Mouse (Mus musculus) forebrain, postnatal 0 days (tissue): ENCODE measurements around the gene Srsf7. TPM values are rescaled to one million over a fixed set of nuclear protein-coding genes. Genes with fewer than 3 reads are reported as not detected.

Experiments used
- ATAC-seq: fragments of 200-750 bp; cut with Nextera tagmentation; 2 replicates; pipeline ENCODE4 v1.8.0; 2017; ENCODE audit warnings: mild to moderate bottlenecking, moderate library complexity
- DNase-seq: peaks from one replicate; pipeline ENCODE4 v3.0.0-alpha.2; 2015
- H3K27ac ChIP-seq: fragments of 300-500 bp; sonication (generic); 2 replicates; pipeline ENCODE4 v1.5.1; 2014; ENCODE audit warnings: low read depth, mild to moderate bottlenecking, antibody characterized with exemption, low read length, moderate library complexity, mixed read lengths
- H3K27me3 ChIP-seq: fragments of 300-500 bp; sonication (generic); 2 replicates; pipeline ENCODE4 v1.6.1; 2014; ENCODE audit warnings: mild to moderate bottlenecking, low read length, mixed read lengths; ENCODE audit not compliant: insufficient read depth
- H3K36me3 ChIP-seq: fragments of 300-500 bp; sonication (generic); 2 replicates; pipeline ENCODE4 v1.6.1; 2014; ENCODE audit warnings: mild to moderate bottlenecking, moderate library complexity; ENCODE audit not compliant: insufficient read depth
- H3K4me1 ChIP-seq: fragments of 300-500 bp; sonication (generic); 2 replicates; pipeline ENCODE4 v1.6.1; 2014; ENCODE audit warnings: antibody characterized with exemption; ENCODE audit not compliant: insufficient read depth
- H3K4me2 ChIP-seq: fragments of 300-500 bp; sonication (generic); 2 replicates; pipeline ENCODE4 v1.6.1; 2014; ENCODE audit warnings: low read depth, mild to moderate bottlenecking, moderate library complexity
- H3K4me3 ChIP-seq: fragments of 300-500 bp; sonication (generic); 2 replicates; pipeline ENCODE4 v1.5.1; 2014; ENCODE audit warnings: low read depth, low read length, mixed read lengths
- H3K9ac ChIP-seq: fragments of 300-500 bp; sonication (generic); 2 replicates; pipeline ENCODE4 v1.6.1; 2014; ENCODE audit warnings: mild to moderate bottlenecking
- H3K9me3 ChIP-seq: fragments of 300-500 bp; sonication (generic); 2 replicates; pipeline ENCODE4 v1.6.1; 2016; ENCODE audit warnings: low read length
- CTCF ChIP-seq: sonication (generic); IDR thresholded peaks from 2 replicates; pipeline ENCODE4 v1.5.1; 2016; ENCODE audit warnings: antibody characterized with exemption, control low read depth, low read depth
- WGBS: fragments of 180-500 bp; shearing (Covaris S2); extraction: QIAGEN DNeasy Blood & Tissue Kit; methylation state at CpG from one replicate; pipeline ENCODE4 v1.1.7; 2014; 5-methylcytosine and 5-hydroxymethylcytosine counted together
- polyA plus RNA-seq: library from polyadenylated mRNA; unstranded; fragments of >200 nt; fragmentation: Nextera tagmentation; extraction: Ambion mirVana; gene quantifications from 2 replicates; pipeline ENCODE4 v1.2.1, GENCODE M21; 2015
- total RNA-seq: library from RNA; depleted of rRNA; stranded (reverse); fragments of >200 nt; gene quantifications from 2 replicates; pipeline ENCODE4 v1.2.3, GENCODE M21; 2014

Srsf7 gene
- total and polyA plus RNA-seq, 2 experiments from 2014 or later: 228 to 251 TPM

GRCm38 (mm10) chr17:80169792-80170191 is 37.3 kb downstream of the Srsf7 start:
- H3K4me2 ChIP-seq: no peak overlapping the region
- WGBS: 92% methylated on average over 6 of the region's 6 CpGs
- no peak for TF ChIP-seq CTCF
- peaks cover 30% of the 10 kb centered on the region for H3K4me1 ChIP-seq
- no peak for ATAC-seq
- DNase-seq: no peak
- H3K9me3 ChIP-seq: no peaks in the 10 kb centered on the region
- no peak overlapping the region for H3K27ac ChIP-seq
- H3K27me3 ChIP-seq: no peaks in the 10 kb centered on the region
- no peaks in the 10 kb centered on the region for H3K36me3 ChIP-seq
- H3K9ac ChIP-seq: no peak overlapping the region
- H3K4me3 ChIP-seq: no peak overlapping the region

GRCm38 (mm10) chr17:80168425-80169182 is 38.5 kb downstream of the Srsf7 start:
- WGBS: 9% methylated on average over 16 of the region's 16 CpGs
- peak; percentile 89 for DNase-seq
- H3K4me2 ChIP-seq: peak overlapping the region; percentile 53
- ATAC-seq: peak; percentile 91
- no peaks in the 10 kb centered on the region for H3K27me3 ChIP-seq
- TF ChIP-seq CTCF: no peak; the same call in 1 of the 2 replicates
- no peaks in the 10 kb centered on the region for H3K9me3 ChIP-seq
- peak overlapping the region; percentile 89 for H3K27ac ChIP-seq
- H3K9ac ChIP-seq: peak overlapping the region; percentile 29; the same call in 1 of the 2 replicates
- H3K36me3 ChIP-seq: no peaks in the 10 kb centered on the region
- H3K4me1 ChIP-seq: peaks cover 30% of the 10 kb centered on the region
- H3K4me3 ChIP-seq: peak overlapping the region; percentile 19; the same call in 1 of the 2 replicates

GRCm38 (mm10) chr17:80167851-80168251 is 39.3 kb downstream of the Srsf7 start:
- ATAC-seq (peak; percentile 55), DNase-seq (no peak)
- Histone ChIP-seq H3K27me3 (no peaks in the 10 kb centered on the region), H3K9me3 (no peaks in the 10 kb centered on the region), H3K4me2 (peak overlapping the region; percentile 53), H3K27ac (peak overlapping the region; percentile 89), H3K9ac (0 out of 2 replicates have a peak overlapping the region, but pooled peaks have one; percentile 14), H3K36me3 (no peaks in the 10 kb centered on the region), H3K4me3 (0 out of 2 replicates have a peak overlapping the region, but pooled peaks have one; percentile 19), H3K4me1 (peaks cover 30% of the 10 kb centered on the region)
- no peak for TF ChIP-seq CTCF
- 53% methylated on average over 7 of the region's 7 CpGs for WGBS

- no peak for DNase-seq
- TF ChIP-seq CTCF: no peak
- Histone ChIP-seq H3K4me2 (no peak overlapping the region), H3K9me3 (no peaks in the 10 kb centered on the region), H3K36me3 (no peaks in the 10 kb centered on the region), H3K4me1 (peaks cover 30% of the 10 kb centered on the region), H3K4me3 (no peak overlapping the region), H3K27ac (peak overlapping the region; percentile 89), H3K9ac (no peak overlapping the region), H3K27me3 (no peaks in the 10 kb centered on the region)
- ATAC-seq: no peak
- WGBS: 72% methylated on average over 4 of the region's 4 CpGs
Observed at GRCm38 (mm10) chr17:80167436-80167835, 39.7 kb downstream of the Srsf7 start.

GRCm38 (mm10) chr17:80166346-80166745 is 40.8 kb downstream of the Srsf7 start:
- Histone ChIP-seq H3K9me3 (no peaks in the 10 kb centered on the region), H3K4me3 (no peak overlapping the region), H3K4me1 (peaks cover 30% of the 10 kb centered on the region), H3K9ac (no peak overlapping the region), H3K4me2 (no peak overlapping the region), H3K27me3 (no peaks in the 10 kb centered on the region), H3K36me3 (no peaks in the 10 kb centered on the region), H3K27ac (0 out of 2 replicates have a peak overlapping the region, but pooled peaks have one; percentile 68)
- TF ChIP-seq CTCF: no peak
- DNase-seq: peak; percentile 37
- no peak for ATAC-seq
- 59% methylated on average over 6 of the region's 6 CpGs for WGBS

GRCm38 (mm10) chr17:80165741-80166140 is 41.4 kb downstream of the Srsf7 start:
- Histone ChIP-seq H3K9ac (no peak overlapping the region), H3K27me3 (no peaks in the 10 kb centered on the region), H3K27ac (peak overlapping the region; percentile 68; the same call in 1 of the 2 replicates), H3K4me2 (no peak overlapping the region), H3K36me3 (no peaks in the 10 kb centered on the region), H3K4me3 (no peak overlapping the region), H3K9me3 (no peaks in the 10 kb centered on the region), H3K4me1 (peaks cover 30% of the 10 kb centered on the region)
- ATAC-seq (peak; percentile 73), DNase-seq (peak; percentile 88)
- peak; percentile 37; the same call in 1 of the 2 replicates for TF ChIP-seq CTCF
- 37% methylated on average over 6 of the region's 6 CpGs for WGBS

GRCm38 (mm10) chr17:80163991-80164390 is 43.1 kb downstream of the Srsf7 start:
- Histone ChIP-seq H3K9me3 (no peaks in the 10 kb centered on the region), H3K27me3 (no peaks in the 10 kb centered on the region), H3K9ac (no peak overlapping the region), H3K36me3 (no peaks in the 10 kb centered on the region), H3K4me3 (no peak overlapping the region), H3K4me1 (peaks cover 27% of the 10 kb centered on the region), H3K4me2 (no peak overlapping the region), H3K27ac (no peak overlapping the region)
- DNase-seq (no peak), ATAC-seq (no peak)
- 79% methylated on average over 8 of the region's 8 CpGs for WGBS
- TF ChIP-seq CTCF: no peak
